Mouse (Mus musculus) lung, postnatal 0 days (tissue): ENCODE data around the gene Ppp3ca.
"Not testable (repeated sequence)": the region's sequence is repeated elsewhere in the genome, so short reads cannot be mapped to it uniquely, and the experiment has no call there.

Experiments
- CTCF ChIP-seq: IDR thresholded peaks from 2 replicates; pipeline ENCODE4 v1.5.1; 2016; ENCODE audit warnings: antibody characterized with exemption, mild to moderate bottlenecking
- EP300 ChIP-seq: IDR thresholded peaks from 2 replicates; pipeline ENCODE4 v1.6.1; 2016; ENCODE audit warnings: antibody characterized with exemption, mild to moderate bottlenecking, control low read depth

DNA sequence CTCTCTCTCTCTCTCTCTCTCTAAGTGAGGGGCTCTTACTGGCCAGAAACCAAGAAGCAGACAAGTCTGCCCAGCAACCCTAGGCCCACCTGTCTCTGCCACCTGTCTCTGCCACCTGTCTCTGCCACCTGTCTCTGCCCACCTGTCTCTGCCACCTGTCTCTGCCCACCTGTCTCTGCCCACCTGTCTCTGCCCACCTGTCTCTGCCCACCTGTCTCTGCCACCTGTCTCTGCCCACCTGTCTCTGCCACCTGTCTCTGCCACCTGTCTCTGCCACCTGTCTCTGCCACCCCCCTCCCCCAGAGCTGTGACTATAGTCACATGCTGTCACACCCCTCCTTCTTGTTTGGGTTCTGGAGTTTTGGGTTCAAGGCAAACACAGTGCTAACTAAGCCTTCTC lies 29.8 kb downstream of the Ppp3ca start:
- TF ChIP-seq CTCF, EP300: not testable (repeated sequence)
